Mouse (Mus musculus) layer of hippocampus, postnatal 10 days (tissue): ENCODE results near the gene Igf2r. TPM values are rescaled to one million over a fixed set of nuclear protein-coding genes. Genes with fewer than 3 reads are reported as not detected.

ENCODE experiments used
- total RNA-seq, 2 experiments: library from RNA; stranded (reverse); gene quantifications; 2 replicates each; pipeline ENCODE4 v1.2.3; 2021

The Igf2r gene
- total RNA-seq, 2 experiments from 2014 or later = 25.5 to 27.7 TPM

Other genes starting within 250 kb of the Igf2r start
- under 1 TPM; 0.27 to 0.65 TPM for gene Slc22a2, start 185.5 kb downstream of the Igf2r start, total RNA-seq
- 1 to 10 TPM in 1 of 2 experiments, not detected in 1; 1.9 TPM for gene Slc22a1, start 93.8 kb downstream of the Igf2r start, total RNA-seq
- gene Mas1, start 98.5 kb upstream of the Igf2r start, total RNA-seq = 10 to 100 TPM; 31.6 to 34.5 TPM
- gene Mrgprh, start 106.4 kb upstream of the Igf2r start, total RNA-seq = not detected
- 1 to 10 TPM; 1.3 to 2.8 TPM for gene Pnldc1, start 140.6 kb upstream of the Igf2r start, total RNA-seq
- 100 to 1,000 TPM; 224 to 239 TPM for gene Tcp1, start 146.0 kb upstream of the Igf2r start, total RNA-seq
- 10 to 100 TPM; 54.4 to 62.4 TPM for gene Mrpl18, start 146.7 kb upstream of the Igf2r start, total RNA-seq
- gene Acat3, start 170.9 kb upstream of the Igf2r start, total RNA-seq = 1 to 10 TPM; 2.3 to 4.4 TPM
- 100 to 1,000 TPM; 101 to 110 TPM for gene Acat2, start 191.1 kb upstream of the Igf2r start, total RNA-seq
- gene Wtap, start 224.5 kb upstream of the Igf2r start, total RNA-seq = 10 to 100 TPM; 64.5 to 66.4 TPM
- 100 to 1,000 TPM; 211 to 236 TPM for gene Sod2, start 237.2 kb upstream of the Igf2r start, total RNA-seq